Mouse (Mus musculus) cortical plate, adult 2 months (tissue): ENCODE measurements around the gene Tnik.

Experiments used
- CTCF ChIP-seq: fragments of 200-500 bp; IDR thresholded peaks from 2 replicates; pipeline ENCODE4 v1.5.1; 2011; ENCODE audit warnings: mild to moderate bottlenecking, control low read depth, low read length; ENCODE audit not compliant: insufficient read depth; ENCODE audit errors: extremely low read depth
- POLR2A ChIP-seq: fragments of 200-500 bp; IDR thresholded peaks from 2 replicates; pipeline ENCODE4 v1.6.1; 2011; ENCODE audit warnings: mild to moderate bottlenecking, low read length, control low read depth; ENCODE audit not compliant: insufficient read depth; ENCODE audit errors: extremely low read depth

GRCm38 (mm10) chr3:28497503-28497857 is 234.5 kb downstream of the Tnik start:
- TF ChIP-seq CTCF, result no peak
- TF ChIP-seq POLR2A, result no peak
